Mouse (Mus musculus): ENCODE measurements around the gene Zfp423. TPM values are rescaled to one million over a fixed set of nuclear protein-coding genes. Genes with fewer than 3 reads are reported as not detected.
"Not testable (repeated sequence)": the region's sequence is repeated elsewhere in the genome, so short reads cannot be mapped to it uniquely, and the experiment has no call there.

Zfp423 gene
- polyA plus RNA-seq, 1 experiment: not detected

GRCm38 (mm10) chr8:87861718-87862117 is 97.7 kb downstream of the Zfp423 start:
- Histone ChIP-seq H3K36me3 (ENCODE audit: control insufficient read depth) (no peaks in the 10 kb centered on the region), H3K27me3 (ENCODE audit: control insufficient read depth) (no peaks in the 10 kb centered on the region), H3K9me3 (ENCODE audit: control insufficient read depth, low read length) (no peaks in the 10 kb centered on the region), H3K4me3 (replicated peaks) (no peak overlapping the region), H3K4me1 (ENCODE audit: control insufficient read depth) (no peaks in the 10 kb centered on the region; the same call in 1 of the 2 replicates)
- no peak for TF ChIP-seq GATA1 (IDR thresholded peaks at IDR 0.05; ENCODE audit: low read length)
- TF ChIP-seq TAL1 (IDR thresholded peaks at IDR 0.05; ENCODE audit: low read length): no peak

- H3K36me3 ChIP-seq (ENCODE audit: control insufficient read depth): no peaks in the 10 kb centered on the region
- TF ChIP-seq TAL1 (IDR thresholded peaks at IDR 0.05; ENCODE audit: low read length) (no peak), GATA1 (IDR thresholded peaks at IDR 0.05; ENCODE audit: low read length) (no peak)
- H3K4me3 ChIP-seq (replicated peaks): no peak overlapping the region
- H3K4me1 ChIP-seq (ENCODE audit: control insufficient read depth): no peaks in the 10 kb centered on the region; the same call in 1 of the 2 replicates
- H3K9me3 ChIP-seq (ENCODE audit: control insufficient read depth, low read length): no peaks in the 10 kb centered on the region
- no peaks in the 10 kb centered on the region for H3K27me3 ChIP-seq (ENCODE audit: control insufficient read depth)
Observed at GRCm38 (mm10) chr8:87860905-87861304, 98.5 kb downstream of the Zfp423 start.

GRCm38 (mm10) chr8:87851871-87852270 is 107.5 kb downstream of the Zfp423 start:
- Histone ChIP-seq H3K36me3 (ENCODE audit: control insufficient read depth) (no peaks in the 10 kb centered on the region), H3K4me3 (replicated peaks) (no peak overlapping the region), H3K4me1 (ENCODE audit: control insufficient read depth) (no peaks in the 10 kb centered on the region), H3K9me3 (ENCODE audit: control insufficient read depth, low read length) (no peaks in the 10 kb centered on the region), H3K27me3 (ENCODE audit: control insufficient read depth) (no peaks in the 10 kb centered on the region)
- TF ChIP-seq TAL1 (IDR thresholded peaks at IDR 0.05; ENCODE audit: low read length): no peak
- no peak for TF ChIP-seq GATA1 (IDR thresholded peaks at IDR 0.05; ENCODE audit: low read length)

GRCm38 (mm10) chr8:87851380-87851779 is 108.0 kb downstream of the Zfp423 start:
- H3K27me3 ChIP-seq (ENCODE audit: control insufficient read depth): no peaks in the 10 kb centered on the region
- H3K9me3 ChIP-seq (ENCODE audit: control insufficient read depth, low read length): no peaks in the 10 kb centered on the region
- H3K4me1 ChIP-seq (ENCODE audit: control insufficient read depth): no peaks in the 10 kb centered on the region
- no peak for TF ChIP-seq TAL1 (IDR thresholded peaks at IDR 0.05; ENCODE audit: low read length)
- TF ChIP-seq GATA1 (IDR thresholded peaks at IDR 0.05; ENCODE audit: low read length): no peak
- no peaks in the 10 kb centered on the region for H3K36me3 ChIP-seq (ENCODE audit: control insufficient read depth)
- H3K4me3 ChIP-seq (replicated peaks): no peak overlapping the region

DNA sequence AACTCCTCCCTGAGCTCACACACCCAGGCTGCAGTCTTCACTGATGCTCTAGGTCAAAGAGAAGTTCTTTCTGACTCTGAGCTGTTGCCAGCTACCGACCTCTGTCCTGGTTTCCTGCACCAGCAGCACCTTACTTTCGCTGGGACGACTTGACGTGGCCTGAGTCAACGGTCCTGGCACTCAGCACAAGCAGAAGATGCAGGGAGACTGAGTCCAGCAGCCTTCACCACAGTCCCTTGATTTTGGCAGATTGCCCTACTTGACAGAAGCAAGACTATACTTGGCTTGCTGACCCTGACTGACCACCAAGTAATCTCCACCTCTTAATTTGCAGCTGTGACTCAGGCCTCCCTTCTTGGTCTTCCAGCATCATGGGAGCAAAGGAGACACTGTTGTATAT is 110.6 kb downstream of the Zfp423 start:
- TF ChIP-seq TAL1 (IDR thresholded peaks at IDR 0.05; ENCODE audit: low read length) (no peak), GATA1 (IDR thresholded peaks at IDR 0.05; ENCODE audit: low read length) (no peak)

GRCm38 (mm10) chr8:87847796-87848195 is 111.6 kb downstream of the Zfp423 start:
- Histone ChIP-seq H3K9me3 (ENCODE audit: control insufficient read depth, low read length) (no peaks in the 10 kb centered on the region), H3K36me3 (ENCODE audit: control insufficient read depth) (no peaks in the 10 kb centered on the region)
- no peak for TF ChIP-seq GATA1 (IDR thresholded peaks at IDR 0.05; ENCODE audit: low read length)
- TF ChIP-seq TAL1 (IDR thresholded peaks at IDR 0.05; ENCODE audit: low read length): no peak

More for the DNA sequence above, 110.6 kb downstream of the Zfp423 start:
- Histone ChIP-seq H3K4me3 (replicated peaks) (no peak overlapping the region), H3K9me3 (ENCODE audit: control insufficient read depth, low read length) (no peaks in the 10 kb centered on the region), H3K4me1 (ENCODE audit: control insufficient read depth) (no peaks in the 10 kb centered on the region), H3K27me3 (ENCODE audit: control insufficient read depth) (no peaks in the 10 kb centered on the region), H3K36me3 (ENCODE audit: control insufficient read depth) (no peaks in the 10 kb centered on the region)

GRCm38 (mm10) chr8:87842096-87842495 is 117.3 kb downstream of the Zfp423 start:
- H3K36me3 ChIP-seq (ENCODE audit: control insufficient read depth); H3K27me3 ChIP-seq (ENCODE audit: control insufficient read depth); H3K4me1 ChIP-seq (ENCODE audit: control insufficient read depth); H3K9me3 ChIP-seq (ENCODE audit: control insufficient read depth, low read length); H3K4me3 ChIP-seq (replicated peaks): not testable (repeated sequence)

More at GRCm38 (mm10) chr8:87847796-87848195, 111.6 kb downstream of the Zfp423 start:
- Histone ChIP-seq H3K4me3 (replicated peaks) (no peak overlapping the region), H3K27me3 (ENCODE audit: control insufficient read depth) (no peaks in the 10 kb centered on the region), H3K4me1 (ENCODE audit: control insufficient read depth) (no peaks in the 10 kb centered on the region)

DNA sequence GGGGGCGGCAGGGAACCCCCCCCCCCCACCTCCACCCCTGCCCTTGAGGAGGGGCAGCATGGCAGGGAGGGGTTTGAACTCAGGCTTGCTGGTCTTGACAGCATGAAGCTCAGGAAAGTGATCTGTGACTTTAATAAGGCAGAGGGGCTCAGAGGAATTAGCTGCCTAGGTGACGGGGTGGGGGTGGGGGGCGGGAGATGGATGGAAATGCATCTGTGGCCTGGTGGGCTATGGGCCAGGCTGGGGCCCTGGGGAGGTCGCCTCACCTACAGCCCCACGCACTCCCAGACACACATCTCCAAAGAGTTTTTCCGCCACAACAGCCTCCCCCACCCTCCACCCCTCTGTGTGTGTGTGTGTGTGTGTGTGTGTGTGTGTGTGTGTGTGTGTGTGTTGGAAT is 122.1 kb downstream of the Zfp423 start:
- H3K4me1 ChIP-seq (ENCODE audit: control insufficient read depth): no peaks in the 10 kb centered on the region
- no peaks in the 10 kb centered on the region for H3K27me3 ChIP-seq (ENCODE audit: control insufficient read depth)
- no peak overlapping the region for H3K4me3 ChIP-seq (replicated peaks)
- no peak for TF ChIP-seq TAL1 (IDR thresholded peaks at IDR 0.05; ENCODE audit: low read length)
- TF ChIP-seq GATA1 (IDR thresholded peaks at IDR 0.05; ENCODE audit: low read length): no peak
- H3K9me3 ChIP-seq (ENCODE audit: control insufficient read depth, low read length): no peaks in the 10 kb centered on the region
- H3K36me3 ChIP-seq (ENCODE audit: control insufficient read depth): no peaks in the 10 kb centered on the region

DNA sequence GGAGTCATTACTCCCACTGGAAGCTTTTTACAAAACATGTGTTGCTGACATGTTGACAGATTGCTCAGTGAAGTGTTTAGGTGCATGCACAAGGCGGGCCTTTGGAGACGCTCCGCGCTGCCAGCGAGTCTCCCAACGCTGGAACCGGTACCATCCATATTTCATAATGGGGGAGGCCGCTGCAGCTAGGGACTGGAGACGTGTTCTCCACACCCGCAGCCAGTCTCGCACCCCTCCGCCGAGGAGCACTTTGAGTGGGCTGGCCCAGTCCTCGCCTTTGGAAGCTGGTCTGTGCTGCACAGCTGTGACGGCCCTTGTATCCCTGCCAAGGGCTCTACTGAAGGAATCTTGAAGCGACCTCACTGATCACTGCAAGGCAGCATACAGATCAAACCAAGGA is 122.5 kb downstream of the Zfp423 start:
- Histone ChIP-seq H3K36me3 (ENCODE audit: control insufficient read depth) (no peaks in the 10 kb centered on the region), H3K27me3 (ENCODE audit: control insufficient read depth) (no peaks in the 10 kb centered on the region), H3K4me1 (ENCODE audit: control insufficient read depth) (no peaks in the 10 kb centered on the region), H3K9me3 (ENCODE audit: control insufficient read depth, low read length) (no peaks in the 10 kb centered on the region), H3K4me3 (replicated peaks) (no peak overlapping the region)
- no peak for TF ChIP-seq GATA1 (IDR thresholded peaks at IDR 0.05; ENCODE audit: low read length)
- TF ChIP-seq TAL1 (IDR thresholded peaks at IDR 0.05; ENCODE audit: low read length): no peak

DNA sequence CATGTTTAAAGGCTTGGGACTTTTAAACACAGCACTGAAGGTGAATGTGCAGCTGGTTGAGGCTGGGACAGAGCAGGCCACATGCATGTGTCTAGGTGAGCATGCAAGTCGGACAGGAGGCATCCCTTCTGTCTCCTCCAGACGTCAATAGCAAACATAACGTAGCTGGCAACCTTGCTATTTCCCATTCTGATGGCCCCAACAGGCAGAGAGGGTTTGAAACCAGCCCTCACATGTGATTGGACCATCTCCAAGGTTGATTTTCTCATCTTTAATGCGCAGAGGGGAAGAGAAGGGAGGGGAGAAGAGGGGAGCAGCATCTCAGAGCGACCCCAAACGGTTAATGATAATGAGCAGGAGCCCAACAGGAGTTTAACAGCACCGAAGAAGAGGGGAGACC is 123.5 kb downstream of the Zfp423 start:
- no peak for TF ChIP-seq TAL1 (IDR thresholded peaks at IDR 0.05; ENCODE audit: low read length)
- TF ChIP-seq GATA1 (IDR thresholded peaks at IDR 0.05; ENCODE audit: low read length): no peak
- H3K9me3 ChIP-seq (ENCODE audit: control insufficient read depth, low read length): no peaks in the 10 kb centered on the region
- H3K27me3 ChIP-seq (ENCODE audit: control insufficient read depth): no peaks in the 10 kb centered on the region
- H3K4me1 ChIP-seq (ENCODE audit: control insufficient read depth): no peaks in the 10 kb centered on the region
- no peaks in the 10 kb centered on the region for H3K36me3 ChIP-seq (ENCODE audit: control insufficient read depth)
- H3K4me3 ChIP-seq (replicated peaks): no peak overlapping the region
